Mouse (Mus musculus) G1E (cell line): ENCODE measurements at regions not wholly inside any gene's neighbourhood (a gene's known extent, or its start where the extent isn't known, plus 50 kb on each side); places are given as distances from the start of the nearest gene placed in this dataset.

Experiments
- CTCF ChIP-seq: IDR thresholded peaks from 2 replicates; pipeline ENCODE4 v1.5.1; 2012; ENCODE audit warnings: low read depth, low read length, inconsistent platforms, mixed read lengths
- GATA1 ChIP-seq: IDR thresholded peaks from 2 replicates; pipeline ENCODE4 v1.6.1; 2012; ENCODE audit warnings: borderline replicate concordance, low read length, inconsistent platforms, mixed read lengths
- POLR2AphosphoS5 ChIP-seq: IDR thresholded peaks from 2 replicates; pipeline ENCODE4 v1.6.1; 2012; ENCODE audit warnings: low read depth, low read length, inconsistent platforms; ENCODE audit not compliant: insufficient replicate concordance
- TAL1 ChIP-seq: conservative IDR thresholded peaks from 2 replicates; pipeline ENCODE4 v1.6.1; 2012; ENCODE audit warnings: low read depth, low read length, inconsistent platforms, mixed read lengths

DNA sequence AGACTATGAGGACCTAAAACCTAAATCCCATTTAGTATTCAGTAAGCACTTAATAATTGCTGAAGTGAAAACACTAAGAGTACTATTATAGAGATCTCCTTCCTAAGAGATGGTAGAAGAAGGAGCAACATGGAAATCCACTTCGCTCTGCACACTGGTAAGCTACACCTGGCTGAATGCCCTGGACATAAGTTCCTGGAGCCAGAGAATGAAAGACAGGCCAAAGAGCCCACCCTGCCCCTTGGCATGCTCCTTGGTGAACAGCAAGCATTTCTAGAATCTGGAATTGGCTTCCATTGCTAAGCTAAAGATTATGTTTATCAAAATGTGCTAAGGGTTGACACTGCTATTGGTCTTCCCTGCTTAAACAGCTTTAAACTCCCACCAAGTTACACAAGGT, 137.3 kb downstream of the 1190002N15Rik start:
- no peak for TF ChIP-seq CTCF
- no peak for TF ChIP-seq GATA1
- TF ChIP-seq TAL1 = no peak
- no peak for TF ChIP-seq POLR2AphosphoS5
